Mouse (Mus musculus) bone marrow, adult 2 months (tissue): ENCODE measurements around the gene Anks1b.

Experiments
- CTCF ChIP-seq: fragments of 200-500 bp; IDR thresholded peaks from 2 replicates; pipeline ENCODE4 v1.5.1; 2011; ENCODE audit warnings: low read length, control low read depth; ENCODE audit not compliant: control insufficient read depth, insufficient read depth
- POLR2A ChIP-seq: fragments of 200-500 bp; IDR thresholded peaks from 2 replicates; pipeline ENCODE4 v1.6.1; 2011; ENCODE audit warnings: low read depth, mild to moderate bottlenecking, control low read depth, low read length, borderline replicate concordance; ENCODE audit not compliant: control insufficient read depth

- no peak for TF ChIP-seq CTCF
- no peak for TF ChIP-seq POLR2A
These were observed 5.1 kb upstream of the Anks1b start for GRCm38 (mm10) chr10:89868211-89868610.
